Mouse (Mus musculus): ENCODE measurements around the gene Rfx2. TPM values are rescaled to one million over a fixed set of nuclear protein-coding genes. Genes with fewer than 3 reads are reported as not detected.

Gene Rfx2
- total and polyA plus RNA-seq, 2 experiments from 2014 or later, result 4.4 to 9.8 TPM

DNA sequence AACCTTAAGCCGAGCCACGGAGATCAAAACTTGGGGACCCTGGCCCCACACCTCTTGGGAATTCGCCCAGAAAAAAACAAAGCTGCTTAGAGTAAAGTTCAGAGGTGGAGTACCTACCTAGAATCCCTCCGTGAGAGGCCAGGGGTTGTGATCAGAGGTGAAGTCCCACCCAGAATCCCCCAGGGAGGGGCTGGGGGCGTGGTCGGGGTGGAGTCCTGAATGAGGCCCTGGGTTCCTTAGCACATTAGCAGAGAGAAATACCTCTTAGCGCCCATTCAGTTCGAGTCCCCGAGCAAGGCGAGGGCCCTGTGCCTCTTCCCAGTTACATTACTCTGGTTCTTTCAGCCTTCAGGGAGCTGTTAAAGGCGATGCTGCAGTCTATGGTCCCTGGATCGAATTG lies 103.2 kb downstream of the Rfx2 start:
- 14% methylated on average over 12 of the region's 12 CpGs for WGBS
- no peaks in the 10 kb centered on the region for H3K27me3 ChIP-seq (ENCODE audit: insufficient read depth, low read length)
- H3K36me3 ChIP-seq (ENCODE audit: insufficient read depth, low read length), result peaks cover 13% of the 10 kb centered on the region
- no peak for TF ChIP-seq CTCF (IDR thresholded peaks at IDR 0.05; ENCODE audit: low read depth)
- H3K9me3 ChIP-seq (ENCODE audit: low read length), result no peaks in the 10 kb centered on the region
- ATAC-seq (no peak), DNase-seq (ENCODE audit: low spot score) (no peak)
- H3K4me2 ChIP-seq (ENCODE audit: low read depth, low read length), result no peak overlapping the region
- no peak overlapping the region for H3K9ac ChIP-seq (replicated peaks; ENCODE audit: low read length)
- no peaks in the 10 kb centered on the region for H3K4me1 ChIP-seq (ENCODE audit: insufficient read depth, low read length)
- H3K4me3 ChIP-seq (ENCODE audit: low read length), result no peak overlapping the region
- no peak overlapping the region for H3K27ac ChIP-seq

- H3K9ac ChIP-seq (replicated peaks; ENCODE audit: low read length), result no peak overlapping the region
- DNase-seq (ENCODE audit: low spot score) (no peak), ATAC-seq (no peak; the same call in 1 of the 2 replicates)
- no peaks in the 10 kb centered on the region for H3K27me3 ChIP-seq (ENCODE audit: insufficient read depth, low read length)
- H3K36me3 ChIP-seq (ENCODE audit: insufficient read depth, low read length), result peaks cover 18% of the 10 kb centered on the region
- H3K4me1 ChIP-seq (ENCODE audit: insufficient read depth, low read length), result no peaks in the 10 kb centered on the region
- 18% methylated on average over 7 of the region's 7 CpGs for WGBS
- no peak overlapping the region for H3K4me3 ChIP-seq (ENCODE audit: low read length)
- H3K4me2 ChIP-seq (ENCODE audit: low read depth, low read length), result no peak overlapping the region
- no peak overlapping the region for H3K27ac ChIP-seq
- TF ChIP-seq CTCF (IDR thresholded peaks at IDR 0.05; ENCODE audit: low read depth), result no peak
- no peaks in the 10 kb centered on the region for H3K9me3 ChIP-seq (ENCODE audit: low read length)
Measured at GRCm38 (mm10) chr17:56727029-56727649, 103.7 kb downstream of the Rfx2 start.

Other genes starting within 250 kb of the Rfx2 start
- gene Safb2, start 246.4 kb downstream of the Rfx2 start, total RNA-seq (2014; rRNA removed), result 34.1 and 45.2 TPM in 2 replicates
- 48.4 and 52.5 TPM in 2 replicates for gene Safb2, start 246.4 kb downstream of the Rfx2 start, polyA plus RNA-seq (2015; fragmentation: Nextera tagmentation; extraction: Ambion mirVana)
- 40.8 and 47.0 TPM in 2 replicates for gene Safb, start 246.2 kb downstream of the Rfx2 start, total RNA-seq (2014; rRNA removed)
- 71.7 and 85.0 TPM in 2 replicates for gene Safb, start 246.2 kb downstream of the Rfx2 start, polyA plus RNA-seq (2015; fragmentation: Nextera tagmentation; extraction: Ambion mirVana)
- gene 2410015M20Rik, start 221.2 kb downstream of the Rfx2 start, total RNA-seq (2014; rRNA removed), result 65.8 and 79.7 TPM in 2 replicates
- 222 and 247 TPM in 2 replicates for gene 2410015M20Rik, start 221.2 kb downstream of the Rfx2 start, polyA plus RNA-seq (2015; fragmentation: Nextera tagmentation; extraction: Ambion mirVana)
- 939 and 1,848 TPM in 2 replicates for gene Rpl36, start 217.6 kb downstream of the Rfx2 start, total RNA-seq (2014; rRNA removed)
- 1,254 and 1,260 TPM in 2 replicates for gene Rpl36, start 217.6 kb downstream of the Rfx2 start, polyA plus RNA-seq (2015; fragmentation: Nextera tagmentation; extraction: Ambion mirVana)
- 67.0 and 72.5 TPM in 2 replicates for gene Lonp1, start 204.1 kb downstream of the Rfx2 start, total RNA-seq (2014; rRNA removed)
- 38.6 and 39.7 TPM in 2 replicates for gene Lonp1, start 204.1 kb downstream of the Rfx2 start, polyA plus RNA-seq (2015; fragmentation: Nextera tagmentation; extraction: Ambion mirVana)
- 0.32 and 2.4 TPM in 2 replicates for gene Catsperd, start 202.9 kb downstream of the Rfx2 start, total RNA-seq (2014; rRNA removed)
- 1.2 and 1.3 TPM in 2 replicates for gene Catsperd, start 202.9 kb downstream of the Rfx2 start, polyA plus RNA-seq (2015; fragmentation: Nextera tagmentation; extraction: Ambion mirVana)
- gene Ranbp3, start 157.7 kb downstream of the Rfx2 start, total RNA-seq (2014; rRNA removed), result 121 and 122 TPM in 2 replicates
- gene Ranbp3, start 157.7 kb downstream of the Rfx2 start, polyA plus RNA-seq (2015; fragmentation: Nextera tagmentation; extraction: Ambion mirVana), result 87.2 and 88.7 TPM in 2 replicates
- 279 and 501 TPM in 2 replicates for gene Ndufa11, start 113.2 kb downstream of the Rfx2 start, total RNA-seq (2014; rRNA removed)
- 691 and 728 TPM in 2 replicates for gene Ndufa11, start 113.2 kb downstream of the Rfx2 start, polyA plus RNA-seq (2015; fragmentation: Nextera tagmentation; extraction: Ambion mirVana)
- gene Vmac, start 113.0 kb downstream of the Rfx2 start, total RNA-seq (2014; rRNA removed), result 37.5 and 40.7 TPM in 2 replicates
- 17.4 and 19.1 TPM in 2 replicates for gene Vmac, start 113.0 kb downstream of the Rfx2 start, polyA plus RNA-seq (2015; fragmentation: Nextera tagmentation; extraction: Ambion mirVana)
- gene Nrtn, start 73.5 kb downstream of the Rfx2 start, total RNA-seq (2014; rRNA removed), result 12.9 and 15.7 TPM in 2 replicates
- gene Nrtn, start 73.5 kb downstream of the Rfx2 start, polyA plus RNA-seq (2015; fragmentation: Nextera tagmentation; extraction: Ambion mirVana), result 4.3 TPM in 2 replicates
- gene Dus3l, start 66.3 kb downstream of the Rfx2 start, total RNA-seq (2014; rRNA removed), result 79.0 and 96.5 TPM in 2 replicates
- 85.9 and 90.0 TPM in 2 replicates for gene Dus3l, start 66.3 kb downstream of the Rfx2 start, polyA plus RNA-seq (2015; fragmentation: Nextera tagmentation; extraction: Ambion mirVana)
- 0.21 and 2.6 TPM in 2 replicates for gene Prr22, start 60.8 kb downstream of the Rfx2 start, total RNA-seq (2014; rRNA removed)
- gene Prr22, start 60.8 kb downstream of the Rfx2 start, polyA plus RNA-seq (2015; fragmentation: Nextera tagmentation; extraction: Ambion mirVana), result 0.46 and 0.87 TPM in 2 replicates
- gene Acsbg2, start 43.4 kb upstream of the Rfx2 start, total RNA-seq (2014; rRNA removed), result not detected in 2 replicates
- not detected in 2 replicates for gene Acsbg2, start 43.4 kb upstream of the Rfx2 start, polyA plus RNA-seq (2015; fragmentation: Nextera tagmentation; extraction: Ambion mirVana)
- gene 1700061G19Rik, start 44.5 kb upstream of the Rfx2 start, total RNA-seq (2014; rRNA removed), result not detected in 2 replicates
- 0.34 and 0.35 TPM in 2 replicates for gene 1700061G19Rik, start 44.5 kb upstream of the Rfx2 start, polyA plus RNA-seq (2015; fragmentation: Nextera tagmentation; extraction: Ambion mirVana)
- 131 and 135 TPM in 2 replicates for gene Mllt1, start 104.4 kb upstream of the Rfx2 start, total RNA-seq (2014; rRNA removed)
- gene Mllt1, start 104.4 kb upstream of the Rfx2 start, polyA plus RNA-seq (2015; fragmentation: Nextera tagmentation; extraction: Ambion mirVana), result 46.7 and 52.0 TPM in 2 replicates
- gene Acer1, start 151.1 kb upstream of the Rfx2 start, total RNA-seq (2014; rRNA removed), result not detected in 2 replicates
- gene Acer1, start 151.1 kb upstream of the Rfx2 start, polyA plus RNA-seq (2015; fragmentation: Nextera tagmentation; extraction: Ambion mirVana), result not detected in 2 replicates
- 137 and 150 TPM in 2 replicates for gene Clpp, start 159.3 kb upstream of the Rfx2 start, total RNA-seq (2014; rRNA removed)
- gene Clpp, start 159.3 kb upstream of the Rfx2 start, polyA plus RNA-seq (2015; fragmentation: Nextera tagmentation; extraction: Ambion mirVana), result 163 TPM in 2 replicates
- 58.0 and 70.3 TPM in 2 replicates for gene Alkbh7, start 166.3 kb upstream of the Rfx2 start, total RNA-seq (2014; rRNA removed)
- 66.0 and 70.2 TPM in 2 replicates for gene Alkbh7, start 166.3 kb upstream of the Rfx2 start, polyA plus RNA-seq (2015; fragmentation: Nextera tagmentation; extraction: Ambion mirVana)
- not detected in 2 replicates for gene Pspn, start 169.0 kb upstream of the Rfx2 start, total RNA-seq (2014; rRNA removed)
- gene Pspn, start 169.0 kb upstream of the Rfx2 start, polyA plus RNA-seq (2015; fragmentation: Nextera tagmentation; extraction: Ambion mirVana), result not detected in 2 replicates
- gene Gtf2f1, start 180.3 kb upstream of the Rfx2 start, total RNA-seq (2014; rRNA removed), result 28.8 and 32.9 TPM in 2 replicates
- 63.5 and 67.8 TPM in 2 replicates for gene Gtf2f1, start 180.3 kb upstream of the Rfx2 start, polyA plus RNA-seq (2015; fragmentation: Nextera tagmentation; extraction: Ambion mirVana)
- gene Gm17949, start 180.5 kb upstream of the Rfx2 start, total RNA-seq (2014; rRNA removed), result not detected in 2 replicates
- 0.28 and 0.40 TPM in 2 replicates for gene Gm17949, start 180.5 kb upstream of the Rfx2 start, polyA plus RNA-seq (2015; fragmentation: Nextera tagmentation; extraction: Ambion mirVana)
- 61.7 and 71.3 TPM in 2 replicates for gene Khsrp, start 200.5 kb upstream of the Rfx2 start, total RNA-seq (2014; rRNA removed)
- 26.4 and 27.0 TPM in 2 replicates for gene Khsrp, start 200.5 kb upstream of the Rfx2 start, polyA plus RNA-seq (2015; fragmentation: Nextera tagmentation; extraction: Ambion mirVana)
- not detected in 2 replicates for gene Slc25a41, start 210.6 kb upstream of the Rfx2 start, total RNA-seq (2014; rRNA removed)
- gene Slc25a41, start 210.6 kb upstream of the Rfx2 start, polyA plus RNA-seq (2015; fragmentation: Nextera tagmentation; extraction: Ambion mirVana), result not detected in 2 replicates
- gene Crb3, start 228.1 kb upstream of the Rfx2 start, total RNA-seq (2014; rRNA removed), result 7.1 and 8.2 TPM in 2 replicates
- gene Crb3, start 228.1 kb upstream of the Rfx2 start, polyA plus RNA-seq (2015; fragmentation: Nextera tagmentation; extraction: Ambion mirVana), result 6.0 and 6.2 TPM in 2 replicates
- gene Slc25a23, start 228.8 kb upstream of the Rfx2 start, total RNA-seq (2014; rRNA removed), result 122 and 150 TPM in 2 replicates
- 33.2 and 38.2 TPM in 2 replicates for gene Slc25a23, start 228.8 kb upstream of the Rfx2 start, polyA plus RNA-seq (2015; fragmentation: Nextera tagmentation; extraction: Ambion mirVana)
- gene Dennd1c, start 247.5 kb upstream of the Rfx2 start, total RNA-seq (2014; rRNA removed), result 1.5 and 3.8 TPM in 2 replicates
- gene Dennd1c, start 247.5 kb upstream of the Rfx2 start, polyA plus RNA-seq (2015; fragmentation: Nextera tagmentation; extraction: Ambion mirVana), result 2.8 and 3.0 TPM in 2 replicates

All from hindbrain, postnatal 0 days (tissue).